Mouse (Mus musculus) neural tube, embryonic 11.5 days (tissue): ENCODE measurements around the gene Cd72. TPM values are rescaled to one million over a fixed set of nuclear protein-coding genes. Genes with fewer than 3 reads are reported as not detected.

Experiments used
- ATAC-seq: fragments of 200-750 bp; cut with Nextera tagmentation; 2 replicates; pipeline ENCODE4 v1.8.0; 2017; ENCODE audit warnings: moderate number of reproducible peaks, mild to moderate bottlenecking, moderate TSS enrichment, moderate library complexity; ENCODE audit not compliant: insufficient read depth, low FRiP score, low TSS enrichment
- DNase-seq: peaks from one replicate; pipeline ENCODE4 v3.0.0-alpha.2; 2015; ENCODE audit warnings: low spot score
- H3K27ac ChIP-seq: fragments of 300-500 bp; sonication (generic); 2 replicates; pipeline ENCODE4 v1.5.1; 2014; ENCODE audit warnings: low read depth, mild to moderate bottlenecking, low read length
- H3K27me3 ChIP-seq: fragments of 300-500 bp; sonication (generic); 2 replicates; pipeline ENCODE4 v1.6.1; 2014; ENCODE audit warnings: mild to moderate bottlenecking, low read length, mixed read lengths; ENCODE audit not compliant: control insufficient read depth, insufficient read depth
- H3K36me3 ChIP-seq: fragments of 300-500 bp; sonication (generic); 2 replicates; pipeline ENCODE4 v1.6.1; 2014; ENCODE audit warnings: mild to moderate bottlenecking, low read length, moderate library complexity, mixed read lengths; ENCODE audit not compliant: control insufficient read depth, insufficient read depth
- H3K4me1 ChIP-seq: fragments of 300-500 bp; sonication (generic); 2 replicates; pipeline ENCODE4 v1.6.1; 2014; ENCODE audit warnings: low read length, mixed read lengths; ENCODE audit not compliant: control insufficient read depth, insufficient read depth
- H3K4me2 ChIP-seq: fragments of 300-500 bp; sonication (generic); 2 replicates; pipeline ENCODE4 v1.6.1; 2014; ENCODE audit warnings: low read depth, mild to moderate bottlenecking, moderate library complexity
- H3K4me3 ChIP-seq: fragments of 300-500 bp; sonication (generic); 2 replicates; pipeline ENCODE4 v1.5.1; 2014; ENCODE audit warnings: low read depth, low read length
- H3K9ac ChIP-seq: fragments of 300-500 bp; sonication (generic); 2 replicates; pipeline ENCODE4 v1.6.1; 2014; ENCODE audit warnings: mild to moderate bottlenecking, low read length
- H3K9me3 ChIP-seq: fragments of 300-500 bp; sonication (generic); 2 replicates; pipeline ENCODE4 v1.6.1; 2016; ENCODE audit warnings: low read length; ENCODE audit not compliant: control insufficient read depth
- WGBS: fragments of 180-500 bp; shearing (Covaris S2); extraction: QIAGEN DNeasy Blood & Tissue Kit; methylation state at CpG from one replicate; pipeline ENCODE4 v1.1.7; 2014; 5-methylcytosine and 5-hydroxymethylcytosine counted together
- polyA plus RNA-seq: library from polyadenylated mRNA; unstranded; fragments of >200 nt; fragmentation: Nextera tagmentation; extraction: Ambion mirVana; gene quantifications from 2 replicates; pipeline ENCODE4 v1.2.1, GENCODE M21; 2014

Cd72 gene
- polyA plus RNA-seq, 1 experiment from 2014 or later: 2.8 TPM

DNA sequence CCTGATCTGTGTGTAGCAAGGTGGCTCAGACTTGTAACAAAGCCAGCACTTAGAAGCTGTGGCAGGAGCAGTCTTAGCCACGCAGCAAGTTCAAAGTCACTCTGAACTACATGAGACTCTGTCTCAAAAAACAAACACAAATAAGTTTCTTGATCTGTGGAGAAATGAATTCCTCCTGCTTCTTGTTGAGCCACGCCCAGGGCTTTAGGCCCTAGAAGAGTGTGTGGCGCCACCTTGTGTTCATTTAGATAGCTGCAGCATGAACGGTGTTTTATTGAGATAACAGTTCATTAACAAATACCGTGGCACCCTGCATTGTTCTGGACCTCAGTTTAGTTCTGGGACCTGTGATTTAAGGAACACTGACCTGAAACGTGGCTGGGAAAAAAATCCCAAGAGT is 34.1 kb downstream of the Cd72 start:
- no peak overlapping the region for H3K4me2 ChIP-seq
- ATAC-seq (no peak), DNase-seq (peak; percentile 75)
- H3K36me3 ChIP-seq: peaks cover 14% of the 10 kb centered on the region
- peaks cover 8% of the 10 kb centered on the region for H3K27me3 ChIP-seq
- no peaks in the 10 kb centered on the region for H3K9me3 ChIP-seq
- H3K4me3 ChIP-seq: no peak overlapping the region
- 7% methylated on average over 6 of the region's 6 CpGs for WGBS
- 0 out of 2 replicates have a peak, but pooled peaks cover under 1% of the 10 kb centered on the region for H3K4me1 ChIP-seq
- no peak overlapping the region for H3K27ac ChIP-seq
- no peak overlapping the region for H3K9ac ChIP-seq

DNA sequence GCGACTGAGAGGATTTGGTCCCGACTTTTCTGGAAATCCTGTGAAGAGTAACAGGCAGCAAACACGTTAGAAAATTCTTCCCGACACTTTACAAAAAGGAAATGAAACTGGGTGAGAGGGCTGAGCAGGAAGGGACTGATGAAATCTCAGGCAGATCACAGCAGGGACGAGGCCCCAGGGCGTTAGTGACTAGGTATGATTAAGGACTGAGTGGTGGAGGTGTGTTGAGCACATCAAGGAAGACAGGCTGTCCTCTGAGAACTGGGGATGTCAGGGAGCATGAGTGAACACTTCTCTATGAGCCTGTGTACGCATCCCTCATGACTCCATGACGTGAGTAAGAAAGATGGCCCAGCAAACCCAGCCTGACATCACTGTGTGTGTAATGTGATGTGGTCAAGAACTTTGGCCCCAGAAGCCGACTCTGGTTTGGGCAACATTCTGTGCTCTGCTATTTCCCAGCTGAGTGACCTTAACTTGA is 34.6 kb downstream of the Cd72 start:
- peaks cover 13% of the 10 kb centered on the region for H3K36me3 ChIP-seq
- no peaks in the 10 kb centered on the region for H3K4me1 ChIP-seq
- H3K4me3 ChIP-seq: no peak overlapping the region
- no peak overlapping the region for H3K9ac ChIP-seq
- no peaks in the 10 kb centered on the region for H3K9me3 ChIP-seq
- WGBS: 72% methylated on average over 9 of the region's 9 CpGs
- DNase-seq (no peak), ATAC-seq (no peak)
- no peak overlapping the region for H3K27ac ChIP-seq
- no peak overlapping the region for H3K4me2 ChIP-seq
- H3K27me3 ChIP-seq: peaks cover 3% of the 10 kb centered on the region

DNA sequence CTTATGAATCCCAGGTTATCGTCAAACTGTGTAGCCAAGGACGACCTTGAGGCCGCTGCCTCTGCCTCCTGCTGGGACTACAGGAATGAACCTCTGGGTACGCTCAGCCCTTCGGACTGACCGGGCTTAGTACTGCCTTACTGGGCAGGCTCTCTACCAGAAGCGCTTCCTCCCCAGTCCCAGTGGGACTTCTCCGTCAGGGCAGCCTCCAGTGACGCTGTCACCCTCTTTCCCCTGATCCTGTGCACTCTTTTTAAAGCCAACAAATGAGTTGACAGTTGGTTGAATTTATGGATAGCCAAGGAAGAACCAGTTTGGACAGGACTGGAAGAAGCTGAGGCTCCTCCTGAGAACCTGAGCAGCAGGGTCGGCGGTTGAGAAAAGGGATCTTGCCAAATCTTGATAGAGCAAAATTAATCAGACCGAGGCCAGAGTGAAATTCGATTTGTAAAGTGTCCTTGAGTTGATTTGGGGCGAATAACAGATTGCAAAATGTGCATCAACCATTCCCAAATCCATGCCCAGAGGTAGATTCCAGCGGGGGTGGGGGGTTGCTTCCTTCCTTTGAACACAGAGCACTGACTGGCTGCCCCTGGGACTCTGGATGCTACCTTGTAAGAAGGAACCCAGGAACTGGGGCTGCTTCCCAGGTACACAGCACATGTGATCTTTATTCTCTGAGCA is 35.3 kb downstream of the Cd72 start:
- H3K9me3 ChIP-seq: no peaks in the 10 kb centered on the region
- ATAC-seq (no peak), DNase-seq (no peak)
- no peak overlapping the region for H3K27ac ChIP-seq
- 59% methylated on average over 15 of the region's 15 CpGs for WGBS
- H3K4me1 ChIP-seq: no peaks in the 10 kb centered on the region
- H3K9ac ChIP-seq: no peak overlapping the region
- H3K36me3 ChIP-seq: peaks cover 12% of the 10 kb centered on the region
- H3K27me3 ChIP-seq: 0 out of 2 replicates have a peak, but pooled peaks cover 2% of the 10 kb centered on the region
- H3K4me3 ChIP-seq: no peak overlapping the region
- H3K4me2 ChIP-seq: no peak overlapping the region

DNA sequence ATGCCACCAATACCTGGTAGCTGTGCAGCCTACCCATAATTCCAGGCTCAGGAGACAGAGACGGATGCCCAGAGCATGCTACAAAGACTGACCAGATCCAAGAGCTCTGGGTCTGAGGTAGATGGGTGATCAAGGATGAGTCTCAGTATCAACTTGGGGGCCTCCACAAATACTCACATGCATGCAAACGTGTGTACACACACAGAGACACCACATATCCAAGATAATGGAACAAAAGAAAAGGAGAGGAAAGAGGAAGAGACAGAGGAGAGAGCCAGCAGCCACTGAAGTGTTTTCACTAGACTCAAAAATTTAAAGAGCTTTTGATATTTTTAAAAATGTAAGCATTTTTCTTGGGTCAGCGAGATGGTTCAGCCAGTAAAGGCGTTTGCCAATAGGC is 36.0 kb downstream of the Cd72 start:
- Histone ChIP-seq H3K27me3 (no peaks in the 10 kb centered on the region), H3K36me3 (peaks cover 10% of the 10 kb centered on the region), H3K4me3 (no peak overlapping the region), H3K27ac (no peak overlapping the region), H3K9ac (no peak overlapping the region), H3K4me1 (no peaks in the 10 kb centered on the region), H3K9me3 (no peaks in the 10 kb centered on the region), H3K4me2 (no peak overlapping the region)
- 82% methylated on average over 4 of the region's 4 CpGs for WGBS
- ATAC-seq: no peak
- DNase-seq: no peak

DNA sequence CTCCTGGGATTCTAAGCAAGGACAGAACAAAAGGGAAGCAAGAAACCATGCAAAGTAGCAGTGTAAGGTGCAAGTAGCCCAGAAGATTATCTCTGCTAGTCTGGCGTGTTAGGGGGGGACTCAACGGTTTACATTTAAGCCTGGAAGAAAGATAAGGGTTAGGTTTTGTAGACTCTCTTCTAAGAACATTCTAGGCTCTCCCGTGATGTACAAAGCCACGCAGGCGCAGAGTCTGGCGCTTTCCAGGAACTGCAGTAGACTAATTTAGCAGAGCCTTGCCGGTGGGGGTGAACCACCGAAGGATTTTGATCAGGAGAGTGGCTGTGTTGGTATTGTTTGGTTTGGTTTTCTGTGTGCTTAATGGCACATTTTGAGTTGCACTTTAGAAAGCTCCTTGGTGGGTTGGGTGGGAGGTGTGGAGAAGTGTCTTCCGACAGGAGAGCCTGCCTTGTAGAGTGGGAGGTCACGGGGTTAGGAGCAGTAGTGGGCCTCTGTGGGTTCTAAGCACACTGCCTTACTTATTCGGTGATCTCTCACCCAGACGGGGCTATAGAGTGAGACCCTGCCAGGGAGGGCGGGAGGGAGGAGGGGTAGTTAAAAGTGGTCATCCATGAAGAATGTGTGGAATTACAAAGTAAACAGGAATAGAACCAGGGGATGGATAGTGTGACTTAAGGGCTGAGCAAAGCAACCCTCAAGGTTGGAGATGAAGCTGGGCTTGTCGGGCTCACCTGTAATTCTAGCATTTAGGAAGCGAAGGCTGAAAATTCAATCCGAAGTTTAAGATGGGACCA is 37.0 kb downstream of the Cd72 start:
- no peak overlapping the region for H3K4me3 ChIP-seq
- DNase-seq: no peak
- H3K4me1 ChIP-seq: no peaks in the 10 kb centered on the region
- H3K9me3 ChIP-seq: no peaks in the 10 kb centered on the region
- H3K36me3 ChIP-seq: peaks cover 10% of the 10 kb centered on the region
- no peak overlapping the region for H3K4me2 ChIP-seq
- no peak overlapping the region for H3K9ac ChIP-seq
- H3K27ac ChIP-seq: no peak overlapping the region
- H3K27me3 ChIP-seq: no peaks in the 10 kb centered on the region
- 78% methylated on average over 16 of the region's 16 CpGs for WGBS
- no peak for ATAC-seq

DNA sequence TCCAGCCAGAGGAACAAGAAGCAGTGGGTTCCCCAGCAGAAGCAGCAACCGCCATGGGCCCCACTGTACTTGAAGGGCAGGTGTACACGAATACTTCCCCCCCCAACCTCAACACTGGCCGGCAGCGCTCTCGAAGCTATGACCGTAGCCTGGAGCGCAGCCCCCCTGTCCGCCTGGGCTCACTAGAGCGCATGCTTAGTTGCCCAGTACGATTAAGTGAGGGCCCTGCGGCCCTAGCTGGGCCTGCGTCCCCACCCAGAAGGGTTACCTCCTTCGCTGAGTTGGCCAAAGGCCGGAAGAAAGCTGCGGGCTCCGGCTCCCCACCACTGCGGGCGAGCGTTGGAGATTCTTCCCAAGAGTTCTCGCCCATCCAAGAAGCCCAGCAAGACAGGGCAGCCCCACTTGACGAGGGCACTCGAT is 38.3 kb downstream of the Cd72 start:
- no peak for DNase-seq
- no peak for ATAC-seq
- Histone ChIP-seq H3K36me3 (peaks cover 10% of the 10 kb centered on the region), H3K4me1 (no peaks in the 10 kb centered on the region), H3K9me3 (no peaks in the 10 kb centered on the region), H3K27ac (no peak overlapping the region), H3K9ac (no peak overlapping the region), H3K4me2 (no peak overlapping the region), H3K4me3 (no peak overlapping the region), H3K27me3 (no peaks in the 10 kb centered on the region)
- 92% methylated on average over 22 of the region's 22 CpGs for WGBS

DNA sequence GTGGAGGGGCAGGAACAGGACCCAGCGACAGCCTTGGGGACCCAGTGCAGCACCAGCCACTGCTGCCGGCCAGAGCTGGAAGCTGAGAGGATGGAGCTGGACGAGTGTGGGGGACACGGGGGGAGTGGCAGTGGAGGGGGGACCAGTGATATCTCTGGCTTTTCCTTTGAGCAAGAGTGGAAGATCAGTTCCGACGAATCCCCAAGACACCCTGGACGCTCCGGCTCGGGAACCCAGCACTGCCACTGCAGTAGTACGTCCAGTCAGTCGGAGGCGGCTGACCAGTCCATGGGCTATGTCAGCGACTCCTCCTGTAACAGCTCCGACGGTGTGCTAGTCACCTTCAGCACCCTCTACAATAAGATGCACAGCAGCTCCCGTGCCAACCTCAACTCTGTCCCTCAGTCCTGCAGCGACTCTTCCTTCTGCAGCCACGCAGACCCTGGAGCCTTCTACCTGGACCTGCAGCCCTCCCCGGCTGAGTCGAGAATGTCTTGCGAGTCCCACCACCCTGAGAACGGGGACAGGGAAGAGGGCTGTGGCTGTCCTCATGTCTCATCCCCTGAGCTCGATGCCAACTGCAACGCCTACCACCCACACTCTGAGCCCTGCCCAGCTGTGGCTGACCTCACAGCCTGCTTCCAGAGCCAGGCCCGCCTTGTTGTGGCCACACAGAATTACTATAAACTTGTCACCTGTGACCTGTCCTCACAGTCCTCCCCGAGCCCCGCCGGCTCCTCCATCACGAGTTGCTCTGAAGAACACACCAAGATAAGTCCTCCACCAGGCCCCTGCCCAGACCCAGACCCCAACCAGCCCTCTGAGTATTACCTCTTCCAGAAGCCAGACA is 39.0 kb downstream of the Cd72 start:
- H3K27me3 ChIP-seq: no peaks in the 10 kb centered on the region
- no peak overlapping the region for H3K27ac ChIP-seq
- DNase-seq (no peak), ATAC-seq (no peak)
- H3K4me3 ChIP-seq: no peak overlapping the region
- H3K4me1 ChIP-seq: no peaks in the 10 kb centered on the region
- no peaks in the 10 kb centered on the region for H3K9me3 ChIP-seq
- no peak overlapping the region for H3K9ac ChIP-seq
- H3K36me3 ChIP-seq: peaks cover 10% of the 10 kb centered on the region
- WGBS: 90% methylated on average over 29 of the region's 29 CpGs
- no peak overlapping the region for H3K4me2 ChIP-seq

DNA sequence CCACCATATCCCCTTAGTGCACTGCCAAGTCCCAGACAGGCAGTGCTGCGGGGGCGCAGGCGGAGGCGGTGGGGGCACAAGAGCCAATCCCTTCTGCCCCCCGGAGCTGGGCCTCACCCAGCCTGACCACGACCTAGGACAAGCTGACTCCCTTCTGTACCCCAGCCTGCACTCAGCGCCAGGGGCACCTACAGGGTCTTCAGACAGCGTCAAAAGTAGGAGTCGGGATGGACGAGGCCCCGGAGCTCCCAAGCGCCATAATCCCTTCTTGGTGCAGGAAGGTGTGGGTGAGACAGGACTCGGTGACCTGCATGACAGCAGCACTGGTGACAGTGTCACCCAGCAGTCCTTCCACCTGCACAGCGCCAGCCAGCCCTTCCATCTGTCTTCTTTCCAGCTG is 39.7 kb downstream of the Cd72 start:
- Histone ChIP-seq H3K27me3 (no peaks in the 10 kb centered on the region), H3K36me3 (peaks cover 10% of the 10 kb centered on the region), H3K4me1 (no peaks in the 10 kb centered on the region), H3K27ac (no peak overlapping the region), H3K4me2 (no peak overlapping the region), H3K4me3 (no peak overlapping the region), H3K9me3 (no peaks in the 10 kb centered on the region), H3K9ac (no peak overlapping the region)
- 91% methylated on average over 14 of the region's 14 CpGs for WGBS
- no peak for ATAC-seq
- DNase-seq: no peak
